Mouse (Mus musculus) ovary, adult 10 weeks (tissue): ENCODE results near the gene Gap43. TPM values are rescaled to one million over a fixed set of nuclear protein-coding genes. Genes with fewer than 3 reads are reported as not detected.

Source experiments
- polyA plus RNA-seq: library from polyadenylated mRNA; stranded (reverse); fragments of 350-450 nt; fragmentation: Illumina TruSeq; extraction: RNeasy Lipid Tissue Mini Kit (QIAGEN cat#74804); gene quantifications from one replicate; pipeline ENCODE4 v1.2.3, GENCODE M21; 2014

The Gap43 gene
- 0.54 TPM for polyA plus RNA-seq

DNA sequence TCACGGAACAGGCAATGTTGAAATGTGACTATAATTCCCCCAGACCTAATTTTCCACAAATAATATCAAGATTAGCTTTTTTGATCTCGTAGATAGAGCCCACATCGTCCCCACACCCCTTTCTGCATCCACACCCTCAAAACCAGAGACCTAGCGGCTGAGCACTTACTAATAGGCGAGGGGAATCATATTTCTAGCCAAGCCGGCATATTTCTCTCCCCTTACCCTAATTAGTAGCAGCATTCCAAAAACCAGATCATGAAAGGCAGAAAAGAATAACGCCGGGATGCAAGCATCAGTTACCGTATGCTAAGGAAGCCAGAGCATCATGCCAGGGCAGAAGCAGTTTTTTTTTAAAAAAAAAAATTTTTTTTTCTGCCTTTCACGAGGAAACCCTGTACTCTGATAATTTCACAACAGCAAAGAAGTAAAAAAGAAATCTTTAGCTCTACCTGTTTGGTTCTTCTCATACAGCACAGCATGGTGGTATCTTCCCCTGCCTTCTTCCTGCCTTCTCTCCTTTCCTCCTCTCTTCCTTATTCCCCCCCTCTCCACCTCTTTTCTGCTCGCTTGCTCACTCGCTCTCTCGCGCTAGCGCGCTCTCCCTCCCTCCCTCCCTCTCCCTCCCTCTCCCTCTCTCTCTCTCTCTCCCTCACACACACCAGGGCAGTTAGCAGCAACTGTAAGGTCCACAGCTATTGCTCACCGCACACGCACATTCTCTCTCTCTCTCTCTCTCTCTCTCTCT, at the start of gene Gap43:
Gene Gap43 (minus strand): TSS at position 631 of the 748 bp plus-strand sequence.

